Mouse (Mus musculus) lung, postnatal 4 days (tissue): ENCODE data around the gene Siah1b.

ENCODE experiments used
- DNase-seq, 2 experiments: peaks; one replicate each; pipeline ENCODE4 v3.0.0; 2021

Siah1b gene

DNA sequence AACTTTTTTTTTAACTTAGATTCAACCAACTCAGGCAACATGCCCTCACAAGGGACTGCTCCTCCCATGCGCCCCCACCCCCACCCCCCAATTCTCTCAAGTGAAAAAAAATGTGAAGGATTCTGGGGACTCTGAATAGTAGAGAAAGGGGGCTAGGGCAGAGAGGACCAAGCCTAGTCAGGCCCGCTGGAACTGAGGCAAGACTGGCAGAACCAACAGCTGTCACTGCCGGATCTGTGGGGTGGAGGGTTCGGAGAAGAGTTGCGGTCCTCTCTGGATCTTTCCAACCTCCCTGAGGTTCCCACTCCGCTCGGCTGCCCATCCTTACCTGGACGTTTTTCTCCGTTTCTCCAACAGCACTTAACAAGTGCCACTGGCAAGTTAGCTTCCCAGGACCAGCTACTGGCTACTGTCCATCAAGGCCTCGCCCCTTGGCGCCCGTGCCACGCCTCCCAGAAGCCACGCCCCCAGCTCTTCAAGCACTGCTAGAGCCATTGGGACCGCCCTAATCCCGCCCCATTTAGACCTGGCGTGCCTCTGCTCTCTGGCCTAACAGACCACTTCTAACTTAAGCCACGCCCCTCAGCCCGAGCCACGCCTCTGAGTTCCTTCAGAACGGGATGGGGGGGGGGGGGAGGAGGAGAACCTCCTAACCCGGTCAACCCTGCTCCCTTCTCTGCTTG lies 48.5 kb downstream of the Siah1b start, which contains the start of gene Car5b:
Gene Car5b (minus strand): TSS at position 391 of the 683 bp plus-strand sequence.
- DNase-seq, result peak; percentile 92 to 93
